Mouse (Mus musculus): ENCODE data around the gene Dhrs4. TPM values are rescaled to one million over a fixed set of nuclear protein-coding genes. Genes with fewer than 3 reads are reported as not detected.
A peak's percentile ranks its signal among the peaks of the same experiment; 100 is the strongest.

The Dhrs4 gene
- total RNA-seq, 2 experiments from 2014 or later: 31.2 to 43.1 TPM

DNA sequence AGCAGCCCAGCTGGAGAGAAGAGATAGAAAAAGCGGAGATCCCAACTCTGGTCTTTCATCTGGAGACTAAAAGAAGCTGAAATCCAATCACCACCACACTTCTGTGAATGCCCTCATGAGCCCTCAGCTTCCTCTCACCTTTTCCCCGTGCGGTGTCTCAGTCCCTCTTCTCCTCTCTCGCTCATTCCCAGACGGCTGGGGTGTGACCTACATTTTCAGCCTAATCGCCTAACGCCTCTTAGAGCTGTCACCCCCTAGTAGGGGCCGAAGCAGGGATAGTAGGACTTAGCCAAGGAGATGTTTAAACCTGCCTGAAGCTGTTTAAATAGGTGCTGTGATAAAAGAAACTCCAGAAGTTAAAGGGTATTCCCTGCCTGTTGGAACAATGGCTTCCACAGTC lies 46.2 kb downstream of the Dhrs4 start, which contains the start of gene Nrl:
Gene Nrl, minus strand, starts transcription at position 197 of the 400 bp plus-strand sequence.
- ATAC-seq (ENCODE audit: poor library complexity, severe bottlenecking): no peak

GRCm38 (mm10) chr14:55526674-55527073 lies 48.1 kb downstream of the Dhrs4 start:
- no peak for ATAC-seq (ENCODE audit: poor library complexity, severe bottlenecking)

DNA sequence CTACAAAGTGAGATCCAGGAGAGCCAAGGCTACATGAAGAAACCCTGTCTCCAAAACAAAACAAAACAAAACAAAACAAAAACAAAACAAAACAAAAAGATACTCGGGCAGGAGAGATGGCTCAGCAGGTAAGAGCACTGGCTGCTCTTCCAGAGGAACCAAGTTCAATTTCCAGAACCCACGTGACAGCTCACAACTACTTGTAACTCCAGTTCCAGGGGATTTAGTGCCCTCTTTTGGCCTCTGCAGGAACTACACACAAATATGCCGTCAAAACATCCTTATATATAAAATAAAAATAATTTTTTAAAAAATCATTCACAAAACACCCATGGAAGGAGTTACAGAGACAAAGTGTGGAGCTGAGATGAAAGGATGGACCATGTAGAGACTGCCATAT lies 49.4 kb downstream of the Dhrs4 start:
- ATAC-seq (ENCODE audit: poor library complexity, severe bottlenecking): peak; percentile 71; the same call in 1 of the 2 replicates

DNA sequence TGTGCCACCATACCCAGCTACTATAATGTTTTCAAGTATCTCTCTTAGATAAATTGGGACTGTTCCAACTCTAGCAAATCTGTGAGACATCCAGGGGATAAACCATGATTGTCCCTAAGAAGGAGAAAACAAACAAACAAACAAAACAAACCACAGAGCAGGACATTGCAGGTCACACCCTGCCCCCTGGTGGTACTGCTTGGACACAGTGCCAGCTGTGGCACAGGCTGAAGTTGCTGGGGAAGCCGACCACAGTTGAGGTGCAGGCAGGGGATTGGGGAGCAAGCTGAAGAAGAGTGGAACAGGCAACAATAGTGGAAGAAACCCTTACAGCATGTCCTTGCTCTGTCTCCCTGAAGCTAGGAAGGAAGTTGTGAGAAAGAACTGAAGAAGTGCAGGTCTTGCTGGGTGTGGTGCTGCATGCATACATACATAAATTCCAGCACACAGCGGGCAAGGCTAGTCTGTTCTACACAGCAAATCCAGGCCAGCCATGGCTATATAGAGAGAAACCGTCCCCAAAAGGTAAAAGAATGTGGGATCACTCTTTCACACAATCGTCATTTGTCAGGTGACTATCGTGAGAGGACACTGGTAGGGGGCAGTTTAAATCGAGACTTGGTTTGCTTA lies 57.7 kb downstream of the Dhrs4 start:
- 0 out of 2 replicates have a peak, but pooled peaks have one; percentile 23 for ATAC-seq (ENCODE audit: poor library complexity, severe bottlenecking)

Other genes starting within 250 kb of the Dhrs4 start
- 0.16 and 1.5 TPM in 2 replicates for gene Carmil3, start 11.9 kb downstream of the Dhrs4 start, total RNA-seq (2015)
- gene Carmil3, start 11.9 kb downstream of the Dhrs4 start, total RNA-seq (2017): 0.15 TPM in 1 of 2 replicates, not detected in the other
- gene Cpne6, start 31.7 kb downstream of the Dhrs4 start, total RNA-seq (2015): not detected in 2 replicates
- not detected in 2 replicates for gene Cpne6, start 31.7 kb downstream of the Dhrs4 start, total RNA-seq (2017)
- not detected in 2 replicates for gene Nrl, start 46.2 kb downstream of the Dhrs4 start, total RNA-seq (2015)
- gene Nrl, start 46.2 kb downstream of the Dhrs4 start, total RNA-seq (2017): not detected in 2 replicates
- gene Pck2, start 61.5 kb downstream of the Dhrs4 start, total RNA-seq (2015): 11.7 and 16.0 TPM in 2 replicates
- 26.3 and 30.3 TPM in 2 replicates for gene Pck2, start 61.5 kb downstream of the Dhrs4 start, total RNA-seq (2017)
- gene Dcaf11, start 81.2 kb downstream of the Dhrs4 start, total RNA-seq (2015): 41.6 and 47.3 TPM in 2 replicates
- gene Dcaf11, start 81.2 kb downstream of the Dhrs4 start, total RNA-seq (2017): 43.5 and 107 TPM in 2 replicates
- 2.1 and 4.1 TPM in 2 replicates for gene A730061H03Rik, start 81.6 kb downstream of the Dhrs4 start, total RNA-seq (2015)
- gene A730061H03Rik, start 81.6 kb downstream of the Dhrs4 start, total RNA-seq (2017): 2.6 and 9.3 TPM in 2 replicates
- gene Fitm1, start 96.9 kb downstream of the Dhrs4 start, total RNA-seq (2015): 0.33 TPM in 1 of 2 replicates, not detected in the other
- gene Fitm1, start 96.9 kb downstream of the Dhrs4 start, total RNA-seq (2017): not detected in 2 replicates
- 707 and 794 TPM in 2 replicates for gene Psme1, start 99.4 kb downstream of the Dhrs4 start, total RNA-seq (2015)
- 278 and 305 TPM in 2 replicates for gene Psme1, start 99.4 kb downstream of the Dhrs4 start, total RNA-seq (2017)
- 11.2 and 15.9 TPM in 2 replicates for gene Emc9, start 106.5 kb downstream of the Dhrs4 start, total RNA-seq (2015)
- gene Emc9, start 106.5 kb downstream of the Dhrs4 start, total RNA-seq (2017): 8.2 and 10.5 TPM in 2 replicates
- gene Psme2, start 112.4 kb downstream of the Dhrs4 start, total RNA-seq (2015): 420 and 439 TPM in 2 replicates
- 286 and 332 TPM in 2 replicates for gene Psme2, start 112.4 kb downstream of the Dhrs4 start, total RNA-seq (2017)
- 27.2 and 42.8 TPM in 2 replicates for gene Rnf31, start 113.0 kb downstream of the Dhrs4 start, total RNA-seq (2015)
- gene Rnf31, start 113.0 kb downstream of the Dhrs4 start, total RNA-seq (2017): 20.2 and 25.7 TPM in 2 replicates
- gene Irf9, start 124.8 kb downstream of the Dhrs4 start, total RNA-seq (2015): 69.7 and 70.9 TPM in 2 replicates
- 92.0 and 98.7 TPM in 2 replicates for gene Irf9, start 124.8 kb downstream of the Dhrs4 start, total RNA-seq (2017)
- 0.42 and 2.2 TPM in 2 replicates for gene Rec8, start 139.3 kb downstream of the Dhrs4 start, total RNA-seq (2015)
- gene Rec8, start 139.3 kb downstream of the Dhrs4 start, total RNA-seq (2017): 0.15 and 2.2 TPM in 2 replicates
- gene Ipo4, start 157.2 kb downstream of the Dhrs4 start, total RNA-seq (2015): 8.8 and 11.4 TPM in 2 replicates
- 2.1 and 5.1 TPM in 2 replicates for gene Ipo4, start 157.2 kb downstream of the Dhrs4 start, total RNA-seq (2017)
- gene Gm49378, start 159.1 kb downstream of the Dhrs4 start, total RNA-seq (2015): 1.3 and 4.3 TPM in 2 replicates
- 0.84 and 1.7 TPM in 2 replicates for gene Gm49378, start 159.1 kb downstream of the Dhrs4 start, total RNA-seq (2017)
- gene Tm9sf1, start 165.0 kb downstream of the Dhrs4 start, total RNA-seq (2015): 35.3 and 41.1 TPM in 2 replicates
- 50.8 and 53.5 TPM in 2 replicates for gene Tm9sf1, start 165.0 kb downstream of the Dhrs4 start, total RNA-seq (2017)
- 1.0 and 1.4 TPM in 2 replicates for gene Tssk4, start 171.4 kb downstream of the Dhrs4 start, total RNA-seq (2015)
- 0.26 and 0.89 TPM in 2 replicates for gene Tssk4, start 171.4 kb downstream of the Dhrs4 start, total RNA-seq (2017)
- gene Mdp1, start 181.8 kb downstream of the Dhrs4 start, total RNA-seq (2015): 30.5 and 34.4 TPM in 2 replicates
- 27.0 and 28.3 TPM in 2 replicates for gene Mdp1, start 181.8 kb downstream of the Dhrs4 start, total RNA-seq (2017)
- 24.0 and 24.8 TPM in 2 replicates for gene Gmpr2, start 193.2 kb downstream of the Dhrs4 start, total RNA-seq (2015)
- 26.2 and 29.7 TPM in 2 replicates for gene Gmpr2, start 193.2 kb downstream of the Dhrs4 start, total RNA-seq (2017)
- 421 and 452 TPM in 2 replicates for gene Nedd8, start 193.4 kb downstream of the Dhrs4 start, total RNA-seq (2015)
- 297 and 326 TPM in 2 replicates for gene Nedd8, start 193.4 kb downstream of the Dhrs4 start, total RNA-seq (2017)
- gene Tinf2, start 203.1 kb downstream of the Dhrs4 start, total RNA-seq (2015): 24.2 and 27.2 TPM in 2 replicates
- gene Tinf2, start 203.1 kb downstream of the Dhrs4 start, total RNA-seq (2017): 25.1 and 39.8 TPM in 2 replicates
- gene Tgm1, start 235.2 kb downstream of the Dhrs4 start, total RNA-seq (2015): 1.6 and 1.7 TPM in 2 replicates
- gene Tgm1, start 235.2 kb downstream of the Dhrs4 start, total RNA-seq (2017): 1.0 and 2.1 TPM in 2 replicates
- 10.0 and 12.5 TPM in 2 replicates for gene Rabggta, start 243.5 kb downstream of the Dhrs4 start, total RNA-seq (2015)
- 8.5 and 13.7 TPM in 2 replicates for gene Rabggta, start 243.5 kb downstream of the Dhrs4 start, total RNA-seq (2017)

All from megakaryocyte, adult 5-6 weeks (primary cell).